Mouse (Mus musculus) left cerebral cortex, adult 11 months (tissue): Measurements from ENCODE around the gene Vmn1r188.
"Not testable (repeated sequence)": the region's sequence is repeated elsewhere in the genome, so short reads cannot be mapped to it uniquely, and the experiment has no call there.

Experiments
- DNase-seq: peaks from one replicate; pipeline ENCODE4 v3.0.0; 2022; ENCODE audit warnings: low spot score

The Vmn1r188 gene

DNA sequence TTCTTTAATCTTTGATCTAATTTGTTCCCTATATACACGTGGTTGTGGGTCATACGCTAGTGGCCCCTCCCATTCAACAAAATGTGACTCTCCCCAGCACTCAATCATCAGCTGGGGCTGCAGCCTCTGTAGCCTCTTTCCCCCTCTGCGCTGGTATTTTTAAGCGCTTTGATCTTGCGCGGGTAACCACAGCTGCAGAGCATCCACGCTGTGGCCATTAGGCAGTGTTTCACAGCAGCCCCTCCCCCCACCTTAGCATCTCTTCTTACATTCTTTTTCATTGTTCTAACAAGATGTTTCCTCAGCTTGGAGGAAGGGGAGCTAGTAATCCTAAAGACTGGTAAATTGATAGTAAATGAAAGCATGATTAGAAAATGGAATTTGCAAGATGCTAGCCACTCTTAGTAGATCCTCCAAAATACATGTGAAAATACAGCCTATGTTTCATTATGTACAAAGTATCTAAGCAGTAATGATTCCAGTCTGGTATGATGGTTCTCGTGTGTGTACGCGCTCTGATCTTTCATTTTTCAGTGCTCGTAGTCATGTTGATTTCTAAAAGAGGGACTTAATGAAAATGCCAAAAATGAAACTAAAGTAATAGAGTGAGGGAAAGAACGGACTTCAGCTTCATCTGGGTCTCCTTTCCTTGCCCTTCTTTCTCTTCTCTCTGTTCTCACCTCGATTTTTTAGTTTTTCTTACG, 34.4 kb upstream of the Vmn1r188 start:
- no peak for DNase-seq

DNA sequence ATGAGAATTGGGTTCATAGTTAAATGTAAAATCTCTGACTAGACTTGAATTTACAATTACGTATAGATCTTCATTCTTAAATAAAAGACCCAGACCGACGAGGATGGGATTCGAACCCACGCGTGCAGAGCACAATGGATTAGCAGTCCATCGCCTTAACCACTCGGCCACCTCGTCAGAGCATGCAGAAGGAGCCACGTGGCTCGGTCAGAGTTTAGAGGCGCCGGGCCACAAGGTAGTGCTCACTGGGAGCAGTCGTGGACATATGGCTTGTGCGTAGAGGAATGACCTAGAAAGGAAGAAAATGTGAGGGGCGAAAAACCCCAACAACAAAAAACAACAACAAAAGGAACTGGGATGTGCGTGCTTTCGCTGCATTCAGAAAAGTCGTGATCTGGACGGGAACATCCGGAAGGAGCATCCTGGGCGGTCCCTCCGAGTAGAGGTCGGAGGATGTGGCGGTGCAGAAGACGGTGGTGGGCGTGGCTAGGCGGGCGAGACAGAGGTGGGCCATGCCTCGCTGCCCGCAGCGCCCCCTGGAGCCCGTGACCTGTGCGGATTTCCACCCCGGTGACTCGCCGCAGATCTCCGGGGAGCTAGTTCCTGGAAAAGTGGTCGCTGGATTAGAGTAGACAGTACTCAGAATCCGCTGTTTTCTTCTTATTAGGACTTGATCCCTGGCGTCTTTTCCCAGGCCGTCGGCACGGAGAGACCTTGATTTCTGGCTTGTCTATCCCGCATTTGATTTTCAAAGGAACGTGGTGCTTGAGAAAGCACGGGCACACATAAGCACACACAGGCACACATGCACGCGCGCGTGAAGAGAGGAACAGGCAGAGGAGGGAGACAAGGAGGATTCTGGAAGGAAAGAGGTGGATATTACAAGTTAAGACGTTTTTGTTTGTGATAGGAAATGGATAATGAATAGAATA, 33.4 kb upstream of the Vmn1r188 start:
- DNase-seq: peak; percentile 79

DNA sequence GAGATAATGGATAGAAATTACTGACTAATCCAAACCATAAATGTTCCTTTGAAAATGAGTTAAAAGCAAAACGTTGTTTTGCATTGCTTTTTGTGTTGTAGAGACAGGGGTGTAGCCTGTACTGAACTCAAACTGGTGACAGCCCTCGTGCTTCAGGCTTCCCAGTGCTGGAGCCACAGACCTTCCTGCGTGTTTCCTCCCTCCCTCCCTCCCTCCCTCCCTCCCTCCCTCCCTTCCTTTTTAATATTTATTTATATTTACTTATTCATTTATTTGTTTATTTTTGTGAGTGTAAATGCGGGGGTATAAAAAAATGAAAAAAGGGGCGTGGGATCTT, 32.7 kb upstream of the Vmn1r188 start:
- no peak for DNase-seq

DNA sequence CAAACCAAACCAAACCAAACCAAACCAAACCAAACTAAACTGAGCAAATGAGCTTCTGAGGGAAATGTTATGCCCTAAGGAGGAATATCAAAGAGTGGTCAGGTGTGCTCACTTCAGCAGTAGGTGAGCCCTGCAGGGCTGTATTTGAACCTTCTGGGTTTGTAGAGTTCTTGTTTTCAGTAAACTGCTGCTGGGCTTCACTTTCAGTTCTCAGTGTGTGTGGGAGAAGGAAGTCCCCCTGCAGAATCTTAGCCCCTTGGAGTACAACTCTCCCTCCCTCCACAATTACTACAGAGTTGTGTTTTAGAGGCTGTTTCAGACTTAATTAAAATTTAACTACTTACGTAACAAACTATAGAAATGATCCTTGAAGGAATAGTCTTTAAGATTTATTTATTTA, 30.5 kb upstream of the Vmn1r188 start:
- DNase-seq: no peak

DNA sequence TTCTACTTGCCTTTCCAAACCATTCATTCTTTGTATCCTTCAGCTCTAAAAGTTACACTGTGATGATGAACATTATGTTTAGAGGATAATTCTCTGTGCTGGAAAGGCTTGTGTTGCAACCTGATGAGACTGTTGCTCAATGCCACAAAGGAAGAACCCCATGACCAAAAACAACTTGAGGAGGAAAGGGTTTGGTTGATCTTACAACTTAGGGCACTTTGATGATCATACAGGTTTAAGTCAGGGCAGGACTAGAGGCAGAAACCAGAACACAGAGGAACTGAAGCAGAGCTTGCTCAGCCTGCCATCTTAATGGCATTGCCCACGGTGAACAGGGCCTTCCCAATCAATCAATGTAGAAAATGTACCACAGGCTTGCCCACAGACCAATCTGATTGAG, 22.8 kb upstream of the Vmn1r188 start:
- DNase-seq: no peak

DNA sequence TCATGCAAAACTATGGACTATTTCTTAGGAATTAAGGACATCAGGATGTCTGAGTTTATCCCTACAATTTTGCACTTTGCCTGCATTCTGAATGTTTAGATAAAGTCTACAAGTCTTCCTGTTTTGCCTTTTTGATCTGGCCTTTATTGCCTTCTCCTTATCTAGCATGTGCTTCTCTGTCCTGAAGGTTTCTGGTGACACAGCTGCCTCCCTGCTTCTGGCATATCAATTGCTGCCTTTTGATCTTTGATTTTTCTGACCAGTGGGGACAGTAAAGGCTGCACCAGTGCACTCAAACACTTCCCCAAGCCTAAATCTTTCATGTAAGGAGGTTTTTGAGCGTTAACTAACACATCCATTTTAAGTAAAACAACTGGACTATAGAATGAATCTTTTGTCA, 20.8 kb upstream of the Vmn1r188 start:
- DNase-seq: no peak

DNA sequence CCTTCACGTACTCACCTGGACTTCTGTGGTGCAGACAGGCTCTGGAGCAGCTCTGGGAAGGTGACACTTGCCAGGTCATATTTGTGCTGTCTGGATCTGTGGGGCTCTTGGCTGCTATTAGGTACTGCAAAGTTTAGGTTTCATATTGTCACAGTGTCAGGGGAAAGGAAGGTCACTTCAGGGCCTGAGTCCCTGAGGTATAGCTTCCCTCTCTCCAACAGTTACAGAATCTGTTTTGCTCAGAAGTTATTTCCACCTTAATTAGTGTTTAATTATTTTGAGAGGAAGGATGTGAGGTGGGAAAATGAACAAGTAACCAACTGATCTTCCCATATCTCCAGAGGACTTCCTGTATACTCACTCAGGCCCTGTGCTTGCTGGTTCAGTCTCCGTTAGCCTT, 21.5 kb downstream of the Vmn1r188 start, which contains the start of gene Vmn1r189:
Gene Vmn1r189 (minus strand): TSS at position 101 of the 400 bp plus-strand sequence.
- not testable (repeated sequence) for DNase-seq

DNA sequence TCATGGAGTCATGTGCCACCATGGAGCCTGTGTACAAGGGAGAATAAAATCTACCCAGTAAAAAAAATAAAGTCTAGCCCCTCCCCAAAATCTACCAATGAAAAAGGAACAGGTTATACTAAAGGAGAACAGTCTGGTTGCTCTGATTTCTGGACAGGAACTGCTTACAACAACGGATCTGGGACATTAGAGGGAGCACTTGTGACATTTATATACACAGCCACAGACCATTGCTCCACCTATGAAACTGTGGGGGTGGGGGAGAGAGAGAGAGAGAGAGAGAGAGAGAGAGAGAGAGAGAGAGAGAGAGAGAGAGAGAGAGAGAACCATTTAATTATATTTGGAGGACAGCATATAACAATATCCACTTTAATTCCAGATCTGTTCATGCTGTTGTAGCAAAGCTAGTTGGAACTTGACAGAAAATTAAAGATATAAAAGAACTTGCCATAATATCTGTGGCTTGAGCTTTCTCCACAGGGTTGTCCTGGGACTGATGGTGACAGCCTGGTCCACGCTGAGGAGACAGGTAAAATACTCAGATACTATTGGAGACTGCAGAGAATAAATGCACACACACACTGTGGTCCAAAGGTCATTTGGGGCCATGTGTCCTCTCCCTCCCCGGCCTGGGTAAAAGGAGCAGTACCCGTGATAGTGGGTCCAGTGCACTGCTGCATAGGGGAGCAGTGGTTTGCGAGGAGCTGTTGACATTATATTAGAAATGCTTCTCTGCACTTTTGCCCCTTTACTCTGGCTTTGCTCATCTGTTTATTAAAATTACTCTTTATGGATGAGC, 52.5 kb downstream of the Vmn1r188 start:
- not testable (repeated sequence) for DNase-seq
